Mouse (Mus musculus) kidney, adult 8-10 months (tissue): ENCODE results near the gene Zfp988.
"Not testable (repeated sequence)": the region's sequence is repeated elsewhere in the genome, so short reads cannot be mapped to it uniquely, and the experiment has no call there.

Experiments used
- DNase-seq, 2 experiments: peaks; one replicate each; pipeline ENCODE4 v3.0.0; 2022

Gene Zfp988

DNA sequence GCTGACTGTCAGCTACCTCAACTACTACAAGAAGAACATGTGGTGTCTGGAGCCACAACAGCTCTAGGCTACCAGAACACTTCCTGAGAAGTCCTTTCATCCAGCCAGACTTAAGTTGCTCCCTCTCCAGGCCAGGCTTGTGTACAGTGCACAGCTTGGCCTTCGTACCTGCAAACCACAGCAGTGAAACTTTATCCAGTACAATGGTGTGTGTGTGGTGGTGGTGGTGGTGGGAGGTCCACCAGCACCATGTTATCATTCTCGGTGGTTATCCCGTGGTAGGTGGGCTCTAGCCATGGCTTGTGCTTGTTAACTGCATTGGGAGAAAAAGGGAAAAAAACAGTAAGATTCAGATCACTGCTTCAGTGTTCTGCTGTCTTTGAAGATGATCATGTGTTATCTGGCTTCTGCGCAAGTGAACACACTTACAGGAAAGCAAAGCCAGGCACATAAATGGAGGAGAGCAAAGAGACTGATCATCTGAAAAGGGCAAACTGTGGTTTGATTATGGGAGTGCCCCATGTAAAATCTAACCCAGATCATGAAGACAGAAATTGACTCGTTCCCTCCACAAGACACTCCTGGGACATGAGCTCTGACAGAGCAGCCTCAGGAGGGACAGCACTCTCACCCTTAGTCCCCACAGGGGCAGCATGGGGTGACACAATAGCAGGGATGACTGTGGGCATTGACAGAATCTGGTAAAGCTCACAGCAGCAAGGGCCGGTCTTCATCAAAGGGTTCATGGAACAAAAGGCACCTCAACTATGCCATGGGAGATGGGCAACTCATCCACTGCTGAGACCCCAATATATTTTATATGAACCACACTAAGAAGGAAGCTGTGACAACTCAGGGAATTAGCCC lies 37.8 kb downstream of the Zfp988 start:
- DNase-seq = not testable (repeated sequence)

- not testable (repeated sequence) for DNase-seq
Measured at GRCm38 (mm10) chr4:147345061-147345554, 39.6 kb downstream of the Zfp988 start.

DNA sequence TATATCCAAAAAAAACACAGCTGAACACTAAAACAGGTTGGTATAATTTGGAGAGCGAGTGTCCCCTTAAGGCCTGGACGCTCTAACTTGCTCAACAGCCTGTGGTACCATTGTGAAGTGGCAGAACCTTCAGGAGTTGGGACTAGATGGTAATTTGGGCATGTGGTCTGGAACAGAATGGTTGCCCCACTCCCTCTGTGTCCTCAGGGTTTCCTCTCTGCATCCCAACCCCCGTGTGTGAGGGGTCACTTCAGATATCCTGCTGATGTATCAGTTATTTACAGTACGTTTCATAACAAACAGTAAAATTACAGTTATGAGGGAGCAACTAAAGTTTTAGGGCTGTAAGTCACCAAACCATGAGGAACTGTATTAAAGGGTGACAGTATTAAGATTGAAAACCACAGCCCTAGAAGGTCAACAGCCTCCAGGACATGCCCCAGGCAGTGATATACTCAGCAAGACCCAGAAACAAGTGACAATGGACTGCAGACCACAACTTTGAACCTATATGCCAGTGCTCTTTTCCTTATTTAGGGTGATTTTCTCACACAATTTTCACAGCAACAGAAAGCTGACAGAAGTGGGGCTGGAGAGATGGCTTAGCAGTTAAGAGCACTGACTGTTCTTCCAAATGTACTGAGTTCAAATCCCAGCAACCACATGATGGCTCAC lies 41.0 kb downstream of the Zfp988 start:
- DNase-seq = not testable (repeated sequence)

DNA sequence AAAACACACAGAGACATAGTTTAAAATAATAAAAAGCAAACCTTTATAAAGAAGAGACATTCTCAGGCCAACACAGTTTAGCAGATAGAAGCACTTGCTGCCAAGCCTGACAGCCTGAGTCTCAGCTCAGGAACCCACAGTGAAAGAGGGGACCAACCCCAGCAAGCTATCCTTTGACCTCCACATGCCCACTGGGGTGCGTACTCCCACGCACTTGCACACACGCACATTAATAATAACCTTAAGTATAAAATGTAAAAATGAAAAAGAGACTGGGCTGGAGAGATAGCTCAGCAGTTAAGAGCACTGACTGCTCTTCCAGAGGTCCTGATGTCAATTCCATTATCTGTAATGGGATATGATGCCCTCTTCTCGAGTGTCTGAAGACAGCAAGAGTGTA lies 41.8 kb downstream of the Zfp988 start:
- DNase-seq = not testable (repeated sequence)

DNA sequence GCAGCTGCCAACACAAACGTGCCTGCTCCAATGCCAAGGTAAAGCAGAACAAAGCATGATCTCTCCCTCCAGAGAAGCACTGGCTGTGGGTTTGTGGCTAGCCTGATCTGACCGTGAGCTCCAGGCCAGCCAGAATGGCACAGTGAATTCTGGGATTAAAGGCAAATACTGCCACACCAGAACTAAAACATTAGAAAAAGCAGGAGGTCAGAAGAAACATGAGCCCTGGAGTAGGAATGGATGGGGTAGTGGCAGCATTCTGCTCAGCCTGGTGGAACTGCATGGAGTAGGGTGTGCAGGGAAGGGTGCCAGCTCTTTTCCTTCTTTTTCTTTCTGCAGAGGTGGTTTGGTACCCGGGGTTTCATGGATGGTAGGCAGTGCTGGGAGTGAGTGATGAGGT lies 42.4 kb downstream of the Zfp988 start:
- DNase-seq = not testable (repeated sequence)

- DNase-seq = not testable (repeated sequence)
Measured at GRCm38 (mm10) chr4:147348401-147348800, 42.9 kb downstream of the Zfp988 start.

GRCm38 (mm10) chr4:147348906-147349686 lies 43.6 kb downstream of the Zfp988 start:
- not testable (repeated sequence) for DNase-seq

DNA sequence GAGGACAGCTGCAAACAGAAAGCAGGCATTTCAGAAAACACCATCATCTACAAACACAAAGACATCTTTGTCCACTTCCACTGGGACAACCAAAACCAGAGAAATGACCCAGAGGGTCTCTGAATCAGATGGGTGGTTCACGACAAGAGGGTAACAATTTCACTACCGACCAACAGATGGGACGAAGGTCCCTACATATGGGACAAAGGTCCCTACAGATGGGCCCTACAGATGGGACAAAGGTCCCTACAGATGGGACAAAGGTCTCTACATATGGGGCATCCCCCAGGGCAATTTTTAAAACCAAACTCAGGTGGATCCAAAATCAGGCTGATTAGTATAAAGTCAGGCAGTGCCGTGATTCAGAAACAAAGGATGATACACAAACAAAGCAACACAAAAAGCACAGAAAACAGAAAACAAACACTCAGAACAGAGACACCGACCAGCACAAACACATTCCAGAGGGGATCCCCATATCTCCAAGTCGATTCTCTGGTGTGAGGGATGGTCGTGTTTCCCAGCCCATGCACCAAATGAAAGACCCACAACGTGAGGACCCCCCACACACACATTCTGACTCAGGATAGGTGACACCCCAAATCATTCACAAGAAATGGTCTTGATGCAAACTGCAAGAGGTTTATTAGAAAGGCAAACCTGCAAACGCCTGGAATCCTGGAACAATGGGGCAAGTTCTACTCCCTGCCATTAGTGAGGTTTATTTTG lies 44.4 kb downstream of the Zfp988 start:
- DNase-seq = not testable (repeated sequence)

- not testable (repeated sequence) for DNase-seq
Measured at GRCm38 (mm10) chr4:147350541-147350940, 45.1 kb downstream of the Zfp988 start.

GRCm38 (mm10) chr4:147351376-147351980 lies 46.0 kb downstream of the Zfp988 start:
- not testable (repeated sequence) for DNase-seq

GRCm38 (mm10) chr4:147353626-147354025 lies 48.2 kb downstream of the Zfp988 start:
- DNase-seq = not testable (repeated sequence)

DNA sequence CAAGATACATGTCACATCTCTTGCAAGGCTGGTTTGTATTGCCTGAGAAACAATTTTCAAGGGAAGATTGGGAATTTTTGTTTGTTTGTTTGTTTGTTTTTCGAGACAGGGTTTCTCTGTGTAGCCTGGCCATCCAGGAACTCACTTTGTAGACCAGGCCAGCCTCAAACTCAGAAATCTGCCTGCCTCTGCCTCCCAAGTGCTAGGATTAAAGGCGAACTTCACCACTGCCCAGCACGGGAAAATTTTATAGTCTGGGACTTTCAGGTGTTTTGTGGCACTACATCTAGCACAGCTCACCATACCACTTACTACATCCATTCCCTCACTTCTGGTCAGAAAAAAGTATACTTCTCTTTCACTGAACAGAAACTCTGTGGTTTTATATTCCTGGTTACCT lies 50.6 kb downstream of the Zfp988 start:
- DNase-seq = not testable (repeated sequence)

GRCm38 (mm10) chr4:147357195-147357594 lies 51.7 kb downstream of the Zfp988 start:
- DNase-seq = not testable (repeated sequence)

GRCm38 (mm10) chr4:147361003-147361402 lies 55.5 kb downstream of the Zfp988 start, which contains the start of gene Zfp978:
TSS of gene Zfp978 (plus strand) at chr4:147361303.
- not testable (repeated sequence) for DNase-seq

- DNase-seq = not testable (repeated sequence)
Measured at GRCm38 (mm10) chr4:147361872-147362271, 56.4 kb downstream of the Zfp988 start.

DNA sequence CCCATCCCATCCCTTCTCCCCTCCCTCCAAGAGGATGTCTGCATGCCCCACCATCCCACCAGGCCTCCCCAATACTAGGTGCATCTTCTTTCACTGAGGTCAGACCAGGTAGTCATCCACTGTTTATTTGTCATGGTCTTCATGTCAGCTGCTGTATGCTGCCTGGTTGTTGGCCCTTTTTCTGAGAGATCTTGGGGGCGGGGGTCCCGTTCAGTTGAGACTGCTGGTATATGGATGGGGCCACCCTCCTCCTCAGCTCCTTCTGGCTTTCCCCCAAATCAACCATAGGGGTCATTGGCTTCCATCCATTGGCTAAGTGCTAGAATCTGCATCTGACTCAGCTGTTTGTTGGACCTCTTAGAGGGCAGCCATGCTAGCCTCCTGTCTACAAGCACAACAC lies 64.1 kb downstream of the Zfp988 start:
- not testable (repeated sequence) for DNase-seq

DNA sequence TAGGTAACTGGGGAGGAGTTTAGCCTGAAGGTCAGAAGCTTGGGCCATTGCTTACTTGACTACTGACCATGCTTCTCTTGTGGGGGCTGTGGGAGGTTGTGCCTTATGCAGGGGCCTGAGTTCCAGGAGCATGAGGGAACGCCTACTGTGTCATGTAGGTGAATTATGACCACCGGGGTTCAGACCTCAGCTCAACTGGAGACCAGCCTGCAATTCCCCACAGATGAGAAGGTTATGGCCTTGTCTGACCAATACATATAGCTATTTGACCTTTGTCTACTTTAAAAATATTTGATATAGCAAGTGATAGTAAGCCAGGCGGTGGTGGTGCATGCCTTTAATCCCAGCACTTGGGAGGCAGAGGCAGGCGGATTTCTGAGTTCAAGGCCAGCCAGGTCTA lies 77.7 kb downstream of the Zfp988 start:
- not testable (repeated sequence) for DNase-seq
